Mouse (Mus musculus) retina, postnatal 1 day (tissue): ENCODE results near the gene Slc39a5.

Experiments
- DNase-seq: peaks from one replicate; pipeline ENCODE4 v3.0.0-alpha.2; 2012

Slc39a5 gene

GRCm38 (mm10) chr10:128409692-128410559, 8.9 kb upstream of the Slc39a5 start:
- DNase-seq = peak; percentile 100

DNA sequence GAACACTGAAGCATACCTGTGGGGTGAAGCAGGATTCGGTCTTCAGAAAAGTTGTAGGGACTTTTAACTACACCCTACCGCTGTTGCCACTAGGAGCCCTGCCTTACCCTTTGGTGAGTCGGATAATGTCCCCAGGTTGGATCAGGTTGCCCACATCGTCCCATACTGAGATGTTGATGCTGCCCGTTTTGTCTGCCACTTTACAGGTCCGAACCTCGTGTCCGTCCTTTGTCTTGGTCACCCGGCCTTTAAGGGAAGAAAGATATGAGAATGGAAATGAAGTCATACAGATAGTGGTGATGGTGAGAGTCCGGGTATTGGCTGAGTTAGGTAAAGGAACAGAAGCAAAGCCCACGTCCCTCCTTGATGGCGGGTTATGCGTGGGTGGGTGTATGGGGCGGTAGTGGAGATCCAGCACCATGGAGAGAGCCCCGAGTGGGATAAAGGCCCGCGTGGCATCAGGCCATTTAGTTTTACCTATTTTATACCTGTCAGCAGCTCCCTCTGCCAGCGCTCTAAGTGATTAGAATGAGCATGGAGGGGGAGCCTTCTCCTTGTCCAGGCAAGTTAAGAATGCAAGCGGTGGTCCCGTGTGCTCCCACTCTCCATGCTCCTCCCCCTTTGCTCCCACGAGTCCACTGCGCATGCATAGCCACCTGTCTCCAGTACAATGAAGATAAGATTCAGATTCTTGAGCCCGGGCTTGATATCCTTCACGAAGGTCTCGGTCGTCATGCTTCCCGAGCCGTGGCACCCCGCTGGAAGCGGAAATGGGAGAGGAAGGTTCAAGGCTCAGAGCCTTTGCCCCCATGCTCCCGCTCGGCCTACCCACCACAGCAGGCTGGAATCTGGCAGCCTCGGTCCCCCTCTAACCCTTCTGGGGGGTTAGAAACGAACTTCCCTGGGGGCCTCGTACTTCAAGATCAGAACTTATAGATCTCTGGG, 7.8 kb upstream of the Slc39a5 start:
- peak; percentile 58 for DNase-seq

- DNase-seq = no peak
Observed at GRCm38 (mm10) chr10:128403931-128404330, 2.9 kb upstream of the Slc39a5 start.

DNA sequence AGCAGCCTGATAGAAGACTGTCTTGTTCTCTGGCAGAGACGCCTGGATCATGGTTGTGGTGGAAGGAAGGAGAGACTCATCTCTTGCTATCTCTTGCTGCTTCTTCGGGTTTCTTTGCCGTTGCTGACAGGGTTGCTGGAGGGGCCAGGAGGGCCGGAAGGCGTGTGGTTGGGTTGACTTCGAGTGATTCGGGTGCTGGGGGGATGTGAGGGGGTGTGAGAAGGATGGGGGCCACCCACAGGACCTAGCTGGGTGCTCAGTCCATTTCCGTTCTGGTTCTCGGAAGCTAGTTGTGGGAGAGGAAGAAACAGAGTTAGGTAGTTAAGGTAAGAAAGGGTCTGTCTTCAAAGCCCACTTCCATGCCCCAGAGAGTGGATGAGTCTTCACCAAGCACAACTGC, 609 bp upstream of the Slc39a5 start:
- no peak for DNase-seq

DNA sequence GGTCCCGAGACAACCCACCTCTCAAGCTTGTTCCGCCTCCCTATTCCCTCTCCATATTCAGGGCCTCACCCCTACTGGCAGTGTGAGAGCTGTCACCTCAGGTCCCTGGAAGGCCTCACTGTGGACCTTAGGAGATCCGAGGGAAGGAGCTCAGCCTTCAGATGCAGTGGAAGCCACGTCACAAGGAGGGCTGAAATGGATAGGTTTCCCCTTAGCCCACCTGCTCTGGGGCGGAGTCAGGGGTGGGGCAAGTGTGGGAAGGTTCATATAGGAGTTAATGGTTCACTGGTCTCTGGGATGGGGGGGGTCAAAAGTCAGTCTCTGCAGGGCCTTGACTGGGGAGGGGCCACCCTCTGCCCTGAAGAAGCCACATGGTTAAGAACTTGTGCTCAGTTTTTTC, 691 bp downstream of the Slc39a5 start:
- no peak for DNase-seq

- no peak for DNase-seq
Observed at GRCm38 (mm10) chr10:128397466-128397865, 3.6 kb downstream of the Slc39a5 start.

GRCm38 (mm10) chr10:128396716-128397264, 4.2 kb downstream of the Slc39a5 start:
- no peak for DNase-seq

DNA sequence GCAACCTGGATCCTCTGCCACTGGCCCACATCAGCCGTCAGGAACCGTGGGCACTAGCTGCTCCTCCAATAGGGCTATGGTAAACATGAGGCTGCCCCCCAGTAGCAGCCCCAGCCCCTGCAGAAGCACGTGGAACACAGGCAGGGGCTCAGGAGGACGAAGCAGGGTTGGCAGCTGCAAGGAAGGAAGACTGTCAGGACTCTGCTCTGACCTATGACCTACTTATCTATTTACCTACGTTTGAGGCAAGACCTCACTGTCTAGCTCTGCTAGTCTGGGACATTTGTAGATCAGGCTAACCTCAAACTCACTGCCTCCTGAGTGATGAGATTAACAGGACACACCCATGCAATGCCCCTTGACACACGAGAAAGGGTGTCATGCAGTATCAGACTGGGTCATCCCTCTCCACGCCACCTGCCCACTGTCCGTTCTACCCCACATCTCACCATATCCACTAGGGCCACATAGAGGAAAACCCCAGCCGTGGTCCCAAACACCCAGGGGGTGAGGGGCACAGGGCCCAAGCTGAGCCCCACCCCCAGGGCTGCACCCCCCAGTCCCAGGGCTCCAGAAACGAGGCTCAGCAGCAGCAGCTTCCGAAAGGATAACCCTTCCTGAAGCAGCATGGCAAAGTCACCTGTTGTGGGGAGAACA, 4.9 kb downstream of the Slc39a5 start:
- no peak for DNase-seq

DNA sequence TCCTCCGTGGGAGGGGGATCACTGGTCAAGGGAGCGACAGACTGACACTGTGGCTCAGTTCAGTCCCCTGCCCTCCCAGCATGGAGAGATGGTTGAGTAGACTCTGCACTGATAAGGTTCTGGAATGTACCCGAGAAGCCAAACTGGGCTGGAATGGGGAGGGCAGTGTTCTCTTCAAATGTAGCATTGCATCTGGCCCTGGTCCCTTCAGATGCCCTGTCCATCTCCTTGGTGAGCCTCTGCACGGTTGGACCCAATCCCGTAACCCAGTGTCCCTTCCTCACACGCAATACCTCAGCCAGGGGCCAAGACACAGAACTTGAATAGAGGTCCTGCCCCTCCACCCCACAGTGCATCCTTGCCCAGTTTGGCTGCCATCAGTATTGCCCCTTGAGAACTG, 9.2 kb downstream of the Slc39a5 start:
- no peak for DNase-seq

- no peak for DNase-seq
Observed at GRCm38 (mm10) chr10:128390366-128390765, 10.7 kb downstream of the Slc39a5 start.

DNA sequence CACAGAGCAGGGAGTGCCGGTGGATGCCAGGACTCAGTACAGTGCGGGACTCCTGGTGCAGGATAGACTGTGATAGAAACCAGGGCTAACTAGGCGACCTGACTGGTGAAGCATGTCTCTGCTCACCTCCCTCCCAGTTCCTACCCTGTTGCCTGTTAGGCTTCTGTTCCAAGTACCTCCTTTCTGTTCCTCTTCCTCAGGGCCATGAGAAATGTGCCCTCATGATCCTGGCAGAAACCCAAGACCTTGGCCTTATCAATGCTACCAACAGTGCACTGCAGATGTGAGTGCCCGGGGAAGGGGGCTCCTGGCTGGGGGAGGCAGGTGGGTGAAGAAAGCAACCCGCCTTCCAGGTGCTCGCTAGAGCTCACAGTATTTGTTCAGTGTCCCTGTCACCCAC, 11.5 kb downstream of the Slc39a5 start:
- no peak for DNase-seq

DNA sequence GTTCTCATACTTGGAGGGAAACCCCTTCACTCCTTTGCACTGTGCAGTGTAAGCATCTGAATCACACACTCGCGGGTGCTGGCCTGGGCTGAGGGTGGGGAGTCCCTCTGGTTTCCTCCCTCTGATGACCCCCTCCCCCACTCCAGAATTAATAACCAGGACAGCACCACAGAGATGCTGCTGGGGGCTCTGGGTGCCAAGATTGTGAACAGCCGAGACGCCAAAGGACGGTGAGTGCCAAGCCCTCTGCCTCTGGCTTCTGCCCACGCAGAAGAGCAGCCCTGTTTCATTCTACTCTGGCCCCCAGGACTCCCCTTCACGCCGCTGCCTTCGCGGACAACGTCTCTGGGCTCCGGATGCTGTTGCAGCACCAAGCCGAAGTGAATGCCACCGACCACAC, 12.1 kb downstream of the Slc39a5 start:
- DNase-seq = no peak

DNA sequence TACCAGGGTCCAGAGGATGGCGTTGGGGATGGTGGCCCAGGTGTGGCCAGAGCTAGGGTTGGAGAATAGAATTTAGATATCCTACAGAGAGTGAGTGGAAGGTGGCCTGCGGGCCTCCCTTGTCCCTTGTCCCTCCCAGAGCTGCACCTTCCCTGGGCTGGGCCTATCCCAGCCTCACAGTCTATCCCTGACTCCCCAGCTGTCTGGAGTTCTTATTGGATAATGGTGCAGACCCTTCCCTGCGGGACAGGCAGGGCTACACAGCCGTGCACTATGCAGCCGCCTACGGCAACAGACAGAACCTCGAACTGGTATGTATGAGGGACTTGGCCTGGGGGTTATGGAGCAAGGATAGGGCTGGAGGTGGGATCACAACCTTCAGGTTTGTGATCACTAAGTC, 15.1 kb downstream of the Slc39a5 start:
- no peak for DNase-seq

DNA sequence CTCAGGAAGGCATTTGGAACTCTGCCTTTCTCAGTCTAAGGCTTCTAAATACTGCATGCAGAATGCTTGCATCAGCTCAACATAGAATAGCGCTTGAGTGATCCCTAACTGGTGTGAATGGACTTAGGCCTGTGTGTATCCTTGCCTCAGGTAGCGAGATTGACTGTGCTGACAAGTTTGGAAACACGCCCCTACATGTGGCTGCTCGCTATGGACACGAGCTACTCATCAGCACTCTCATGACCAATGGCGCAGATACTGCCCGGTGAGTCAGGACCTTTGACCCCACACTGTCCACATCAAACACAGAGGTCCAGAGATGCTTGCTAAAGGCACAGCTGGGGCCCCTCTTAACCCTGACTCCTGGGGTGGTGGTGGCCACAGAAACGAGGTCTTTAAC, 18.5 kb downstream of the Slc39a5 start:
- no peak for DNase-seq

GRCm38 (mm10) chr10:128380565-128380964, 20.5 kb downstream of the Slc39a5 start:
- peak; percentile 42 for DNase-seq

DNA sequence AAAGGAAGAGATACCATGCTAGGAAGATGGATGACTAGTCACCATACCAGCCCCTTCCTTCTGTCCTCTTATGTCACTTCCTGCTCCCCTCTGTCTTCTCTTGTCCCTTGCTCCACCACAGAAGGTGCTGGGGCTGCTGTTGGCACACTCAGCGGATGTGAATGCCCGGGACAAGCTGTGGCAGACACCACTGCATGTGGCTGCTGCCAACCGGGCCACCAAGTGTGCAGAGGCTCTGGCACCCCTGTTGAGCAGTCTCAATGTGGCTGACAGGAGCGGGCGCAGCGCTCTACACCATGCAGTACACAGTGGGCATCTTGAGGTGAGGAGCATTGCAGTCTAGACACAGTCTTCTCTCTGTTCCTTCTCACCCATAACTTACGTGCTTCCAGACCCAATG, 21.8 kb downstream of the Slc39a5 start:
- no peak for DNase-seq

DNA sequence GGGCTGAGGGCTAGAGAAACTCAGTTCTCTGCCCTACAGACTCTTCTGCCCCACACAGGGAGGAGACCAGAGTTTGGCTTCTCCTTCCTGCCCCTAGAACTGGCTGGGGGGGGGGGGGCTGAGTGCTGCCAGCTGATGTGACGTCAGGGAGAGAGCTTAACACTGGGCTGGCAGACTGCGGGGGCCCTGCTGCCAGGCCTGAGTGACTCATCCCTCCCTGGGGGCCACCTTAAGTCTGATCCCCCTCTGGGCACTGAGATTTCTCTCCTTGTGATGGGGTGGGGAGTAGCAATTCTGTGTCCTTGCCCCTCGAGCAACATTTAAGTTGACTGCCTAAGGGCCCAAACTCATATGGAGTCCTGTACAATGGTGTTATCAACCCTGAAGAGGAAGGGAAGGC, 22.6 kb downstream of the Slc39a5 start:
- no peak for DNase-seq

DNA sequence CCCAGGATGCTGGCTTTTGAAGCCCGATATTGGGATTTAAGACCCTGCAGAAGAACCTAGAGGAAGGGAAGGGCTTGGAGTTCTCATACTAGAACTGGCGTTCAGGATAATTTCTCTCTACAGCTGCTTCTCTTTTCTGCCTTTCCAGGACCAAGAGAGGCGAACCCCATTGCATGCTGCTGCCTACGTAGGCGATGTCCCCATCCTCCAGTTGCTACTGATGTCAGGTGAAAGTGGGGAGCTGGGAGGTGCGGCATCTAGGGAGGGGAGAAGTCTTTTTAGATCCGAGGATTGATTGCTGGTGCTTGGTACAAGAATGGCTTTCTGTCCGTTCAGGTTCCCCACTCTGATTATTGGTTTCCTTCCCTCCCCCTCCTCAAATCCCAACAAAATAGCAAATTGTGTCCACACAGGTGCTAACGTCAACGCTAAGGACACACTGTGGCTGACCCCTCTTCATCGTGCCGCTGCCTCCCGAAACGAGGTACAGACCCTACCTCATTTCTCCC, 23.0 kb downstream of the Slc39a5 start:
- DNase-seq = no peak

DNA sequence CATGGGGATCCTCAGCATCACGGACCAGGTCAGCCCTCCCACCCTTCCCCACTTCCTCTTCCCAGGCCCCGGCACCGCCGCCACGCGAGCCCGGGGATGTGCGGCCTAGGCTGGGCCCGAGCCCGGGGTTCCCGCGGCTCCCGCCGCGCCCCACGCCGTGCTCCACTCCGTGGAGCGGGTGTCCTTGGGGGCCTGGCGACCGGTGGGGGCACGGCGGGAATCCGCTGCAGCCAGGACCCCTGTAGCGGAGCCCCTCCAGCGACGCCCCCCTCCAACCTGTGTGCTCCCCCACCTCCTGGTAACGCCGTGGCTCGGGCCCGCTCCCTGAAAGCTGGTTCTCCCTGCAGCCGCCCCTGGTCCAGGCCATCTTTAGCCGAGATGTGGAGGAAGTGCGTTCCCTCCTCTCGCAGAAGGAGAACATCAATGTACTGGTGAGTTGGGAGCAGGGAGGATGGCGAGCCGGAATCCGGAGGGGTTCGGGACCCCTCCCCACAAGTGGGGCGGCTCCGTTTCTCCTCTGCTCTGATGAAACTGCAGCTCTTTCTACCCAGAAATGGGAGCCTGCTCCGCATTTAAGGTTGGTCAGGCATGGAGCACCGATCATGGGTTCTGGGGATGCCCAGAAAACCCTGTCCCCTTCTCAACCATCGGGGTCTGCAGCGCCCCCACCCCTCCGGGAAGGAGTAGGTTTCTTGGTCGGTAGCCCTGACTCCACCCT, 23.6 kb downstream of the Slc39a5 start:
- DNase-seq = peak; percentile 63

GRCm38 (mm10) chr10:128376455-128377211, 24.4 kb downstream of the Slc39a5 start, which contains the start of gene Ankrd52:
TSS of gene Ankrd52 (plus strand) at chr10:128377115.
- peak; percentile 87 for DNase-seq

DNA sequence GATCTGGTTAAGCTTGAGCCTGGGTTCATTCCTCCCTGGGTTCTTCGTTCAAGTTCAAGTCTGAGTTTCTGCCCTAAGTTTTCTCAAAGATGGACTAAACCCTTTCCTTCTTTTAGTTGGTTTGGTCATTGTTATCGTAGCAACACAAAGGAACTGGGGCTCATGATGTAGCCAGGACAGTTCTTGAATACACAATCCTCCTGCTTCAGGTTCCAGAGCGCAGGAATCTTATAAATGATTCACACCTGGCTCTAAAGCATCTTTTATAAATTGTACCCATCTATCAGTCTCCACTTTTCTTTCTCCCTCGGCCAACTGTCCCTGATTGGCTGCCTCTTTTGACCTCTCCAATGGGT, 25.0 kb downstream of the Slc39a5 start:
- no peak for DNase-seq
